Mouse (Mus musculus) intestine, embryonic 16.5 days (tissue): Measurements from ENCODE around the gene Neurl4. TPM values are rescaled to one million over a fixed set of nuclear protein-coding genes. Genes with fewer than 3 reads are reported as not detected.
"Not testable (repeated sequence)": the region's sequence is repeated elsewhere in the genome, so short reads cannot be mapped to it uniquely, and the experiment has no call there.

Source experiments
- ATAC-seq: fragments of 200-750 bp; cut with Nextera tagmentation; 2 replicates; pipeline ENCODE4 v1.8.0; 2017; ENCODE audit warnings: moderate TSS enrichment, moderate library complexity
- H3K27ac ChIP-seq: fragments of 300-500 bp; sonication (generic); 2 replicates; pipeline ENCODE4 v1.5.1; 2014; ENCODE audit warnings: mild to moderate bottlenecking, low read length
- H3K27me3 ChIP-seq: fragments of 300-500 bp; sonication (generic); replicated peaks from 2 replicates; pipeline ENCODE4 v1.6.1; 2014; ENCODE audit warnings: low read length, control low read depth, mixed read lengths; ENCODE audit not compliant: control insufficient read depth, insufficient read depth
- H3K36me3 ChIP-seq: fragments of 300-500 bp; sonication (generic); 2 replicates; pipeline ENCODE4 v1.6.1; 2014; ENCODE audit warnings: low read length, control low read depth; ENCODE audit not compliant: control insufficient read depth, insufficient read depth
- H3K4me1 ChIP-seq: fragments of 300-500 bp; sonication (generic); 2 replicates; pipeline ENCODE4 v1.6.1; 2014; ENCODE audit warnings: low read length, control low read depth, mixed read lengths; ENCODE audit not compliant: control insufficient read depth, insufficient read depth
- H3K4me2 ChIP-seq: fragments of 300-500 bp; sonication (generic); 2 replicates; pipeline ENCODE4 v1.6.1; 2014; ENCODE audit warnings: low read depth, low read length, control low read depth
- H3K4me3 ChIP-seq: fragments of 300-500 bp; sonication (generic); 2 replicates; pipeline ENCODE4 v1.5.1; 2014; ENCODE audit warnings: mild to moderate bottlenecking, low read length
- H3K9ac ChIP-seq: fragments of 300-500 bp; sonication (generic); 2 replicates; pipeline ENCODE4 v1.6.1; 2014; ENCODE audit warnings: low read depth, low read length
- H3K9me3 ChIP-seq: fragments of 300-500 bp; sonication (generic); 2 replicates; pipeline ENCODE4 v1.6.1; 2016; ENCODE audit warnings: low read length, control low read depth; ENCODE audit not compliant: control insufficient read depth
- WGBS: fragments of 180-500 bp; shearing (Covaris S2); extraction: QIAGEN DNeasy Blood & Tissue Kit; methylation state at CpG from one replicate; pipeline ENCODE4 v1.1.7; 2014; 5-methylcytosine and 5-hydroxymethylcytosine counted together
- polyA plus RNA-seq: library from polyadenylated mRNA; unstranded; fragments of >200 nt; fragmentation: Nextera tagmentation; extraction: Ambion mirVana; gene quantifications from 2 replicates; pipeline ENCODE4 v1.2.1, GENCODE M21; 2015

Neurl4 gene
- 7.1 and 10.1 TPM in 2 replicates for polyA plus RNA-seq

- Histone ChIP-seq H3K9ac (peak within 1 kb of the TSS; percentile 96), H3K27me3 (no peaks in the 10 kb centered on the region), H3K36me3 (peaks cover 11% of the 10 kb centered on the region), H3K27ac (peak within 1 kb of the TSS; percentile 96), H3K4me2 (peak within 1 kb of the TSS; percentile 96), H3K4me1 (peaks cover 11% of the 10 kb centered on the region; the same call in 1 of the 2 replicates), H3K9me3 (no peaks in the 10 kb centered on the region), H3K4me3 (peak within 1 kb of the TSS; percentile 82)
- WGBS = under 1% methylated on average over 38 of the region's 38 CpGs
- peak; percentile 96 for ATAC-seq
Observed at GRCm38 (mm10) chr11:69900471-69901405, at the start of gene Neurl4, which contains the start of gene 2810408A11Rik. Neurl4 (plus strand) TSS chr11:69901072. 2810408A11Rik (minus strand) TSS chr11:69900987.

- Histone ChIP-seq H3K27ac (peak overlapping the region; percentile 1; the same call in 1 of the 2 replicates), H3K36me3 (peaks cover 15% of the 10 kb centered on the region; the same call in 1 of the 2 replicates), H3K4me1 (peaks cover 5% of the 10 kb centered on the region; the same call in 1 of the 2 replicates), H3K9me3 (no peaks in the 10 kb centered on the region), H3K9ac (no peak overlapping the region), H3K4me3 (no peak overlapping the region), H3K4me2 (no peak overlapping the region), H3K27me3 (no peaks in the 10 kb centered on the region)
- WGBS = 44% methylated on average over 7 of the region's 7 CpGs
- peak; percentile 63 for ATAC-seq
Observed at GRCm38 (mm10) chr11:69853994-69854393, 46.9 kb upstream of the Neurl4 start.

DNA sequence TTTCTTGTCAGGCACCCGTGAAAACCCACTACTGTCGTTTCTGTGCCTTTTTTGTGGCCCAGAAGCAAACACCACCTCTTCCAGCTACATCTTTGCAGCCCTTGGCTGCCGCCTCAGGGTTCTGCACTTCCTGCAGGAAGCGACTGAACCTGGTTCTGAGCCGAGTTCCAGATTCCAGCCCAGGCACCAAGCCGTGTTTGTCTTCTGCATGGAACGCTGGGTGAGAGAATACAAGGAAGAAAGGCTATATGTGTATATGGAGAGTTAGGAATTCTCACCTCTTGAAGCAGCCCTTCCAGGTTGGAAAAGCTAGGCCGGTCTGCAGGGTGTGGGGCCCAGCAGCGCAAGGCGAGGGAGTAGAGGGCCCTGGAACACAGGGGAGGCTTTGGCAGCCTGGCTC, 46.2 kb upstream of the Neurl4 start:
- ATAC-seq = no peak
- Histone ChIP-seq H3K4me1 (peaks cover 5% of the 10 kb centered on the region; the same call in 1 of the 2 replicates), H3K36me3 (peaks cover 13% of the 10 kb centered on the region; the same call in 1 of the 2 replicates), H3K9me3 (no peaks in the 10 kb centered on the region), H3K27me3 (no peaks in the 10 kb centered on the region), H3K4me3 (no peak overlapping the region), H3K4me2 (no peak overlapping the region), H3K27ac (no peak overlapping the region), H3K9ac (no peak overlapping the region)
- 82% methylated on average over 10 of the region's 10 CpGs for WGBS

- no peak overlapping the region for H3K9ac ChIP-seq
- WGBS = 38% methylated on average over 16 of the region's 16 CpGs
- H3K27ac ChIP-seq = no peak overlapping the region
- H3K4me1 ChIP-seq = peaks cover 5% of the 10 kb centered on the region; the same call in 1 of the 2 replicates
- no peaks in the 10 kb centered on the region for H3K27me3 ChIP-seq
- no peak overlapping the region for H3K4me2 ChIP-seq
- peaks cover 11% of the 10 kb centered on the region; the same call in 1 of the 2 replicates for H3K36me3 ChIP-seq
- no peak overlapping the region for H3K4me3 ChIP-seq
- no peaks in the 10 kb centered on the region for H3K9me3 ChIP-seq
- ATAC-seq = no peak
Observed at GRCm38 (mm10) chr11:69855347-69855746, 45.5 kb upstream of the Neurl4 start.

GRCm38 (mm10) chr11:69858113-69858998, 42.5 kb upstream of the Neurl4 start, which contains the start of gene Tnk1:
Tnk1 (minus strand) TSS chr11:69858730.
- 18% methylated on average over 30 of the region's 30 CpGs for WGBS
- no peaks in the 10 kb centered on the region for H3K9me3 ChIP-seq

DNA sequence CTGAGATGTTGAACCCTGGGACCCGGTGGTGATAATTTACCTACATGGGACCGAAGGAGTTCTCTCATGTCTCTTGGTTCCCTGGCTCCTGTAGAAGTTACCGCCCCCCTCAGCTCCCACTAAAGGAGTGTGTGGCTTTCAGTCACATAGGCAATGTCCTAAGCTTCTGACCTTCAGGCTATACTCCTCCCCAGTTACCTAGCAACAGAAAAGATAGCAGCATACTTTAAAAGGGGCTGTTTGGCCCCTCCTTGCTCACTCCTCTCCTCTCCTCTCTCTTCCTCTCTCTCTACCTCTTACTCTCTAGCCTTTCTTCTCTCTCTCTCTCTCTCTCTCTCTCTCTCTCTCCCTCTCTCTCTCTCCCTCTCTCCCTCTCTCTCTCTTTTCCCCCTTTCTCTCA, 37.1 kb upstream of the Neurl4 start:
- 56% methylated on average over 3 of the region's 3 CpGs for WGBS
- not testable (repeated sequence) for H3K9ac ChIP-seq, ATAC-seq, H3K4me2 ChIP-seq, H3K9me3 ChIP-seq, H3K27me3 ChIP-seq, H3K36me3 ChIP-seq, H3K4me3 ChIP-seq, H3K27ac ChIP-seq, H3K4me1 ChIP-seq

More at GRCm38 (mm10) chr11:69858113-69858998, 42.5 kb upstream of the Neurl4 start, which contains the start of gene Tnk1:
- Histone ChIP-seq H3K36me3 (no peaks in the 10 kb centered on the region), H3K4me1 (peaks cover 5% of the 10 kb centered on the region; the same call in 1 of the 2 replicates), H3K27ac (peak within 1 kb of the TSS; percentile 82), H3K27me3 (no peaks in the 10 kb centered on the region), H3K4me3 (peak within 1 kb of the TSS; percentile 51), H3K9ac (peak within 1 kb of the TSS; percentile 74), H3K4me2 (peak within 1 kb of the TSS; percentile 28)
- ATAC-seq = peak; percentile 95

- Histone ChIP-seq H3K4me3 (no peak overlapping the region), H3K4me2 (no peak overlapping the region), H3K9me3 (no peaks in the 10 kb centered on the region), H3K27me3 (no peaks in the 10 kb centered on the region), H3K27ac (no peak overlapping the region), H3K9ac (no peak overlapping the region), H3K4me1 (no peaks in the 10 kb centered on the region), H3K36me3 (no peaks in the 10 kb centered on the region)
- ATAC-seq = no peak
- 57% methylated on average over 8 of the region's 8 CpGs for WGBS
Observed at GRCm38 (mm10) chr11:69864138-69864860, 36.6 kb upstream of the Neurl4 start.

DNA sequence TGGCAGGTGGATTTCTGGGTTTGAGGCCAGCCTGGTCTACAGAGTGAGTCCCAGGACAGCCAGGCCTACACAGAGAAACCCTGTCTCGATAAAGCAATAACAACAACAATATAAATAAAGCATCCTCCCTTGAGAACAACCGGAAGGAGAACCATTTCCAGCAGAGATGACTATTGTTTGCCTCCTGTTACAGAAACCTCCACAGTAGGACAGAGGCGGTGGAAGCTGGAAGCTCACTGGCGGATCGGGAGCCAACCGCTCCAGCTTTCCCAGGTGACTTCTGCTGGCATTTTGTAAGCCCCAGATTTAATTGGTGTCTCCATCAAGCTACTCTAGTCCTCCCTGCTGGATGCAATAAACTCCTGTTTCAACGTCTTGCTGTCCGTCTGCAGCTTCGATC, 35.3 kb upstream of the Neurl4 start:
- H3K9ac ChIP-seq = no peak overlapping the region
- WGBS = 80% methylated on average over 9 of the region's 9 CpGs
- no peak overlapping the region for H3K4me3 ChIP-seq
- no peaks in the 10 kb centered on the region for H3K27me3 ChIP-seq
- H3K4me1 ChIP-seq = no peaks in the 10 kb centered on the region
- H3K4me2 ChIP-seq = no peak overlapping the region
- no peak for ATAC-seq
- no peak overlapping the region for H3K27ac ChIP-seq
- H3K9me3 ChIP-seq = no peaks in the 10 kb centered on the region
- no peaks in the 10 kb centered on the region for H3K36me3 ChIP-seq
